Mouse (Mus musculus) frontal cortex, postnatal 10 days (tissue): ENCODE measurements around the gene U2surp.
A peak's percentile ranks its signal among the peaks of the same experiment; 100 is the strongest.
"Not testable (repeated sequence)": the region's sequence is repeated elsewhere in the genome, so short reads cannot be mapped to it uniquely, and the experiment has no call there.

Experiments used
- DNase-seq, 2 experiments: peaks; one replicate each; pipeline ENCODE4 v3.0.0; 2022; ENCODE audit warnings: low spot score in 2 of 2, mixed read lengths in 1 of 2

The U2surp gene

DNA sequence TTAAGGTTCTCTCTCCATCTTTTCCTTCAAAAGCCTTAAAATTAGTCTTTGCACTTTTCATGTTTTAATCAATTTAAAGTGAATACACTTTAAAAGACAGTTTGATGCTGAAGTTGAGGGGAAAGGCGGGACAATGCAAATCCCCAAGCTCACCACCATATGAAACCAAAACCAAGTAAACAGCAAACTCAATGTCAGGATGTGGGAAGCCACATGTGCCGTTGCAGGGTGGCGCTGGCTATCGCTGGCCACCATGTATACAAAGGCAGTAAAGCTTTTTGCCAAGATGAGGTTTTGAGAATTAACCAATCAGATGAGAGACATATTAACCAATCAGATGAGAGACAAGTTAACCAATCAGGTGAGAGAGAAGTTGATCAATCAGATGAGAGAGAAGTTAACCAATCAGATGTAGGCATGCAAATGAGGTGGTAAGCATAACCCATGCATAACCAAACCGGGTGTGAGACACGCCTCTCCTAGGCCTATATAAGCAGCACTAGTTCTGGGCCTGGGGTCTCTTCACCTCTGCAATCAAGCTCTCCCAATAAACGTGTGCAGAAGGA, 42.7 kb downstream of the U2surp start:
- not testable (repeated sequence) for DNase-seq

DNA sequence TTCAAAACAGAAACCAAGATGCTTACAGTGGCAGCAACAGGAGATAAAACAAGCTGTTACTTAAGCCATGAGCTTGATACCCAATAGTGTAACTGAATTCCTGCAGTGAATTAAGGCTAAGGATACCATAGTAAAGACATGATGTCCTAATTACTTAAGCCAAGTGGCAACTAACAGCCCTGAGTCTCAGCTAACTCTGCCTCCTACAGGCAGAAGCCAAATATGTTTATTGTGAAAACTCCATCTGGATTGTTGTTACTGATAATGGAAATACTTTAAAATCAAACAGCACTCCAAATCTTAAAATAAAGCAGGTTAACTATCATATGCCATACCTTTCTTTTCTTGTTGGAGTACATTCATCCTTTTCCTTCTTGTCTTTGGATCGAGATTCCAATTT, 47.8 kb downstream of the U2surp start:
- no peak for DNase-seq

- DNase-seq = no peak
These were observed 59.9 kb downstream of the U2surp start for GRCm38 (mm10) chr9:95451931-95452330.

DNA sequence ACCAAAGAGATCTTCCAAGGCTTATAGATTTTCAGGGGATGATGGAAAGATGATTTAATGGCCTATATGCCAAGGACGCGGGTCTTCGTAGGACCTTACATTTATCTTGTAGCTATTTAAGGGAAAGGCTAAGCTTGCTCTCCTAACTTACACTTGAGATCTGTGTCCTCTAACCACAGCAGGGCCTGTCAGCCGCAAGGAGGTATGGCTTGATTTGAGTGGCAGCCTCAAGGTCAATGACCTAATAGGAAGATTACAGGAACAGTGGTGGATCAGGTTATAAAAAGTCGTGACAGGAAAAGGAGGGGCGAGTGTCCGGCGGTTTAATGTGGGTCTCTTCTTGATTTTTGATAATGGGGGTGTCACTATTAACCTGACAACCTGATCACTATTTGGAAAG, 61.2 kb downstream of the U2surp start:
- DNase-seq = no peak

- peak; percentile 22 to 37 for DNase-seq
These were observed 69.5 kb downstream of the U2surp start for GRCm38 (mm10) chr9:95442321-95442731.

DNA sequence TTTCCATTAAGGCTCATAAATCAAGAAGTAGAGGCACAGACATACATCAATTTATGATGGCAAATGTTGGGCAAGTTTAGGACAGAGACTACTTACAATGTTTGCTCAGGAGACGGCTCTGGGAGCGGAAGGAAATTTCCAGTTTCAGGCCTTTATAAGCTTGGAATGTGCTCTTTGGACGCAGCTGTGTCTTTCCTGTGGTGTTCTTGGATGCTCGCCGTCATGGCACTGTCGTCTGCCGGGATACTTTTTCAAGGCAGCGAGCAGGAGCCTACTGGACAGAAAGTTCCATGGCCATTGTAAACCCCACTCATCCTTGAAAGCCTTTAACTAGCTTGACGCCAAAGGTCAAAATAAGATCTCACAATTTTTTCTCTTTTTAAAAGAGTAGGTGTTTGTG, 73.9 kb downstream of the U2surp start:
- no peak for DNase-seq

DNA sequence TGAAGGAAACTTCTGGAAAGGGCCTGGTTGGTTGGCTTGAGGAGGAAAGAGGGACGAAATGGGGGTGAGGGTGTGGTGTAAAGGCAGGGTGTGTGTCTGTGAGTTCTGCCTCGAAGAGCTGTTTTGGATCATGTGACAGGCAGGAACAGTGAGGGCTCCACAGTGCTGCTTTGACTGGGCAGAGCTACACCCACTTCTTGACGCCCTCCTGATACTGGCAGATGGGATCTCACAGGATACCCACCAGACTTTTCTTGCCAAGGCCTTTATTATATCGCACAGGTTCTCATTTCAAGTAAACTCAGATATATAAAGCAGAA, 75.5 kb downstream of the U2surp start:
- no peak for DNase-seq

- DNase-seq = no peak
These were observed 76.1 kb downstream of the U2surp start for GRCm38 (mm10) chr9:95435506-95436293.

DNA sequence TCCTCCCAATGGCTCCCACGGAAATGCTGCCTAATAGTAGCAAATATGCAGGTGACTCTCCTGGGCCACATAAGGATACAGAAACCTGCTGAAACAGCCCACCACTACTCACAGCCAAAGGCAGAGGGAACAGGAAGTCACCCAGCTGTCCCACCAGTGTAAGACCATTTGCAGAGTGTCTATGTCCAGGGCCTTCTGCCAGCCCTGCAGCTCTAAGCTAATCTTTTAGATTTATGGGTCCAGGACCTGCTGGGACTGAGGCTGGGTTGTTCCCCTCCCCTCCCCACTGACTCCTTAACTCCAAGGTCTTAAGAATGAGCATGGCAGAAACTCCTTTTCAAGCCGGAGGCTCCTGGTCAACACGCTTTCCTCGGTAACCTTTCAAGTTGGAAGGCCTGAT, 83.5 kb downstream of the U2surp start:
- DNase-seq = no peak

DNA sequence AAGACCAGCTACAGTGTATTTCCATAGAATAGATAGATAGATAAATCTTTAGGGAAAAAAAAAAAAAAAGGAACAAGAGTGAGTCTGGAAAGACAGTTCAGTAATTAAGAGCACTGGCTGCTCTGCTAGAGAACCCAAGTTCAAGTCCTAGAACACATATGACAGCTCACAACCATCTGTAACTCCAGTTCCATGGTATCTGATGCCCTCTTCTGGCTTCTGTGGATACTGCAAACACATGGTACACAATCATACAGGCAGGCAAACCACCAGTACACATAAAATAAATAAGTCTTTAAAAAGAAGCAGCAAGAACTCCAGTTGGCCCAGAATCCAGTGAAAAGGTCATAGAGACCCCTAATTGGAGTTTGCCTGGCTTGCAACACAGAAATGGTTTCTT, 97.9 kb downstream of the U2surp start:
- DNase-seq = no peak

DNA sequence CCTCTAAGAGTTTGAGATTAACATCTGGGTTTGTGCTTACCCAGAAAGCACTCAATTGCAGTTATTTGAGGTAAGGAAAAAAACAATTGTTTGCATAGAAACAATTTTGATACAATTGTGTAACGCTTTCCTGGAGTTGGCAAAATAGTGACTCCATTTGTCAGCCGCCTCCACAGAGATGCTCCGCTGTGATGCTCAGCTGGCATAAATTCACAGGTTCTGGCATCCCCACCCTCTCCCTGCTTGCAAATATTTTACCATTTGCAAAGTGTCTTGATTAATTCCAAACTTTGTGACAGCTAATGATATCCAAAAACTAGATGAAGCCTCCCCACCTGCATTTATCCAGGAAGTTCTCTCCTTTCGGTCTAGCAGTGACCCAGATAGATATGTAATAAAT, 99.7 kb downstream of the U2surp start:
- DNase-seq = no peak

- no peak for DNase-seq
These were observed 104.1 kb downstream of the U2surp start for GRCm38 (mm10) chr9:95407586-95408220.
